Mouse (Mus musculus): ENCODE results near the gene Ube2g1. TPM values are rescaled to one million over a fixed set of nuclear protein-coding genes. Genes with fewer than 3 reads are reported as not detected.

Ube2g1 gene
- polyA plus RNA-seq, 1 experiment from 2014 or later = 63.4 TPM

GRCm38 (mm10) chr11:72664641-72665040, 57.6 kb downstream of the Ube2g1 start:
- H3K4me1 ChIP-seq (replicated peaks; ENCODE audit: insufficient read depth, low read length) = no peaks in the 10 kb centered on the region
- H3K36me3 ChIP-seq (ENCODE audit: insufficient read depth, low read length) = no peaks in the 10 kb centered on the region
- 92% methylated on average over 4 of the region's 4 CpGs for WGBS
- DNase-seq (ENCODE audit: low spot score) = no peak
- TF ChIP-seq CTCF (IDR thresholded peaks at IDR 0.05; ENCODE audit: low read depth) = no peak
- ATAC-seq (replicated peaks; ENCODE audit: low FRiP score, low read depth) = no peak
- H3K4me2 ChIP-seq (ENCODE audit: low read length) = no peak overlapping the region
- H3K27ac ChIP-seq = no peak overlapping the region
- no peaks in the 10 kb centered on the region for H3K27me3 ChIP-seq (ENCODE audit: insufficient read depth, low read length)
- no peak overlapping the region for H3K9ac ChIP-seq (ENCODE audit: low read depth, low read length)
- no peak overlapping the region for H3K4me3 ChIP-seq (replicated peaks; ENCODE audit: low read depth, low read length)
- no peaks in the 10 kb centered on the region for H3K9me3 ChIP-seq (replicated peaks; ENCODE audit: low read length)

DNA sequence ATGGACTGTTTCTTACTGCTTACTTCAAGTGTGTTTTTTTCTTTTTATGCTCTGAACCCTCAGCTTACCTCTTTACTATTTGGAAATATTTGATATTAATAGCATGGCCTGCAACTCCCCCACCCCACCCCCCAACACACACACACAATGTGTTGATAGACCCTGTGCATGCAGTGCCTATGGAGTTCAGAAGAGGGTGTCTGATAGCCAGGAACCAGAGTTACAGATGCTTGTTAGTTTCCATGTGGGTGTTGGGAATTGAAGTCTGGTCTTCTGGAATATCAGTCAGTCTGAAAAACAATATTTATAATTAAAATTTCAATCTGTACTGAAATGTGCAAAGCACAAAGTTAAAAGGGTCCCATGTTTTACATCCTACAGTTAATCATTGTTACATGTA, 63.6 kb downstream of the Ube2g1 start:
- H3K27ac ChIP-seq = no peak overlapping the region
- no peak for ATAC-seq (replicated peaks; ENCODE audit: low FRiP score, low read depth)
- no peak overlapping the region for H3K4me2 ChIP-seq (ENCODE audit: low read length)
- H3K9me3 ChIP-seq (replicated peaks; ENCODE audit: low read length) = no peaks in the 10 kb centered on the region
- no peaks in the 10 kb centered on the region for H3K36me3 ChIP-seq (ENCODE audit: insufficient read depth, low read length)
- H3K4me1 ChIP-seq (replicated peaks; ENCODE audit: insufficient read depth, low read length) = no peaks in the 10 kb centered on the region
- no peaks in the 10 kb centered on the region for H3K27me3 ChIP-seq (ENCODE audit: insufficient read depth, low read length)
- no peak for TF ChIP-seq CTCF (IDR thresholded peaks at IDR 0.05; ENCODE audit: low read depth)
- DNase-seq (ENCODE audit: low spot score) = no peak
- H3K9ac ChIP-seq (ENCODE audit: low read depth, low read length) = no peak overlapping the region
- H3K4me3 ChIP-seq (replicated peaks; ENCODE audit: low read depth, low read length) = no peak overlapping the region

- no peak for TF ChIP-seq CTCF (IDR thresholded peaks at IDR 0.05; ENCODE audit: low read depth)
- no peaks in the 10 kb centered on the region for H3K27me3 ChIP-seq (ENCODE audit: insufficient read depth, low read length)
- DNase-seq (ENCODE audit: low spot score) (no peak), ATAC-seq (replicated peaks; ENCODE audit: low FRiP score, low read depth) (no peak)
- no peaks in the 10 kb centered on the region for H3K9me3 ChIP-seq (replicated peaks; ENCODE audit: low read length)
- H3K36me3 ChIP-seq (ENCODE audit: insufficient read depth, low read length) = no peaks in the 10 kb centered on the region
- H3K4me1 ChIP-seq (replicated peaks; ENCODE audit: insufficient read depth, low read length) = no peaks in the 10 kb centered on the region
- no peak overlapping the region for H3K4me3 ChIP-seq (replicated peaks; ENCODE audit: low read depth, low read length)
- H3K4me2 ChIP-seq (ENCODE audit: low read length) = no peak overlapping the region
- H3K9ac ChIP-seq (ENCODE audit: low read depth, low read length) = no peak overlapping the region
- no peak overlapping the region for H3K27ac ChIP-seq
- WGBS = 80% methylated on average over 6 of the region's 6 CpGs
These were observed 64.4 kb downstream of the Ube2g1 start for GRCm38 (mm10) chr11:72671294-72671988.

DNA sequence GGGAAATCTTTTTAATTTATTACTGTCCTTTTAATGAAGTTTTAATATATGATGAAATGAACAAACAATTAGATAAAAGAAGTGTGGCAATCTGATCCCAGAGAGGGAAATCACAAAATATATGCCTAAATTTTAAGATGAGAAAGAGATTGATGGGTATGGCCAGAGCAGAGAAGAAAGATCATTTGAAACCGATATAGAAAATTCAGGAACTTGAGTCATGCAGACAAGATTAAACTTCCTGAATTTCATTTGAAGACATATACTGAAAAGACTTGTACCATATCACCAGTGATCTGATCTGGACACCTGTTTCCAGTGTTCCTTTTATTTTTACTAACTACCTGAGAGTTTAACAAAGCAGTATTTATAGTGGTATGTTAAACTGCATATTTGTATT, 65.4 kb downstream of the Ube2g1 start:
- no peak overlapping the region for H3K4me3 ChIP-seq (replicated peaks; ENCODE audit: low read depth, low read length)
- 72% methylated on average over 1 of the region's 1 CpGs for WGBS
- H3K4me2 ChIP-seq (ENCODE audit: low read length) = no peak overlapping the region
- no peaks in the 10 kb centered on the region for H3K36me3 ChIP-seq (ENCODE audit: insufficient read depth, low read length)
- H3K4me1 ChIP-seq (replicated peaks; ENCODE audit: insufficient read depth, low read length) = no peaks in the 10 kb centered on the region
- no peaks in the 10 kb centered on the region for H3K27me3 ChIP-seq (ENCODE audit: insufficient read depth, low read length)
- ATAC-seq (replicated peaks; ENCODE audit: low FRiP score, low read depth) (no peak), DNase-seq (ENCODE audit: low spot score) (no peak)
- H3K9ac ChIP-seq (ENCODE audit: low read depth, low read length) = no peak overlapping the region
- TF ChIP-seq CTCF (IDR thresholded peaks at IDR 0.05; ENCODE audit: low read depth) = no peak
- H3K9me3 ChIP-seq (replicated peaks; ENCODE audit: low read length) = no peaks in the 10 kb centered on the region
- no peak overlapping the region for H3K27ac ChIP-seq

DNA sequence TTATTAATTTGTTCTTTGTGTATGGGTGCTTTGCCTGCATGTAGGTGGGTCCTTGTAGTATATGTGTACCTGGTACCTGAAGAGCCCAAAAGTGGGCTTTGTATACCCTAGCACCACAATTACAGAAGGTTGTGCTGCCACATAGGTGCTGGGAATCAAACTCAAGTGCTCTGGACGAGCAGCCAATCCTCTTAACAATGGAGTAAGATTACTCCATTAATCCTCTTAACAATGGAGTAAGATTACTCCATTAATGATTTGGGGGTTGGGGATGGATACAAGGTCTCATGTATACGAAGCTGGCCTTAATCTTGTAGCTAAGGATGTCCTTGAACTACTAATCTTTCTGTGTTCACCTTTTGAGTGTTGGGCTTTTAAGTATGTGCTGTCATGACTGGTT, 68.2 kb downstream of the Ube2g1 start:
- no peak for DNase-seq (ENCODE audit: low spot score)

GRCm38 (mm10) chr11:72680726-72681125, 73.6 kb downstream of the Ube2g1 start:
- DNase-seq (ENCODE audit: low spot score) (no peak), ATAC-seq (replicated peaks; ENCODE audit: low FRiP score, low read depth) (no peak)
- Histone ChIP-seq H3K36me3 (ENCODE audit: insufficient read depth, low read length) (no peaks in the 10 kb centered on the region), H3K9me3 (replicated peaks; ENCODE audit: low read length) (no peaks in the 10 kb centered on the region), H3K27me3 (ENCODE audit: insufficient read depth, low read length) (no peaks in the 10 kb centered on the region), H3K4me1 (replicated peaks; ENCODE audit: insufficient read depth, low read length) (no peaks in the 10 kb centered on the region), H3K27ac (no peak overlapping the region), H3K4me3 (replicated peaks; ENCODE audit: low read depth, low read length) (no peak overlapping the region), H3K4me2 (ENCODE audit: low read length) (no peak overlapping the region), H3K9ac (ENCODE audit: low read depth, low read length) (no peak overlapping the region)
- TF ChIP-seq CTCF (IDR thresholded peaks at IDR 0.05; ENCODE audit: low read depth) = no peak

More for the DNA sequence above, 68.2 kb downstream of the Ube2g1 start:
- Histone ChIP-seq H3K9ac (ENCODE audit: low read depth, low read length) (no peak overlapping the region), H3K4me2 (ENCODE audit: low read length) (no peak overlapping the region), H3K4me1 (replicated peaks; ENCODE audit: insufficient read depth, low read length) (no peaks in the 10 kb centered on the region), H3K36me3 (ENCODE audit: insufficient read depth, low read length) (no peaks in the 10 kb centered on the region), H3K4me3 (replicated peaks; ENCODE audit: low read depth, low read length) (no peak overlapping the region), H3K27ac (no peak overlapping the region), H3K27me3 (ENCODE audit: insufficient read depth, low read length) (no peaks in the 10 kb centered on the region), H3K9me3 (replicated peaks; ENCODE audit: low read length) (no peaks in the 10 kb centered on the region)
- TF ChIP-seq CTCF (IDR thresholded peaks at IDR 0.05; ENCODE audit: low read depth) = no peak
- WGBS = 76% methylated on average over 2 of the region's 2 CpGs
- ATAC-seq (replicated peaks; ENCODE audit: low FRiP score, low read depth) = no peak

DNA sequence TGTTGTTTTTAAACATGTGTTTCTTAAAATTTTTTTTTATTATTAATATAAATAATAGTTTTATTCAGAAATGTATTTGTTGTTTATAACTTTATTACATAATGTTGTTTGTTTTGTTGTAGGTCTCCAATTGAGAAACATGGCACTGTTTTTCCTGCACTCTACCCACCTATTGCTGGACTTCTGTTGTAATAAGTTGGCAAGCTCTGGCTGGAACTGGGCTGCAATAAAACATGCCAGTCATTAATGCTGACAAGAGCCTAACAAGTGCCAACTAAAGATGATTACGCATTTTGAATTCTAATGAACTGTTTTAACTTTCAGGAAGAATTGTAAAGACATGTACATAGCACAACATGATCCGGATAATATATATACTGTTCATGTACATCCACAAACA, 76.3 kb downstream of the Ube2g1 start:
- WGBS = 98% methylated on average over 2 of the region's 2 CpGs
- no peaks in the 10 kb centered on the region for H3K36me3 ChIP-seq (ENCODE audit: insufficient read depth, low read length)
- H3K4me1 ChIP-seq (replicated peaks; ENCODE audit: insufficient read depth, low read length) = no peaks in the 10 kb centered on the region
- H3K9me3 ChIP-seq (replicated peaks; ENCODE audit: low read length) = no peaks in the 10 kb centered on the region
- no peaks in the 10 kb centered on the region for H3K27me3 ChIP-seq (ENCODE audit: insufficient read depth, low read length)
- H3K27ac ChIP-seq = no peak overlapping the region
- H3K4me2 ChIP-seq (ENCODE audit: low read length) = no peak overlapping the region
- DNase-seq (ENCODE audit: low spot score) = no peak
- TF ChIP-seq CTCF (IDR thresholded peaks at IDR 0.05; ENCODE audit: low read depth) = no peak
- no peak overlapping the region for H3K9ac ChIP-seq (ENCODE audit: low read depth, low read length)
- H3K4me3 ChIP-seq (replicated peaks; ENCODE audit: low read depth, low read length) = no peak overlapping the region
- ATAC-seq (replicated peaks; ENCODE audit: low FRiP score, low read depth) = no peak

Measured in kidney, postnatal 0 days (tissue).